Mouse (Mus musculus) heart, adult 11 months (tissue): ENCODE measurements around the gene Ano4.
"Not testable (repeated sequence)": the region's sequence is repeated elsewhere in the genome, so short reads cannot be mapped to it uniquely, and the experiment has no call there.

Source experiments
- DNase-seq: peaks from one replicate; pipeline ENCODE4 v3.0.0; 2022

Ano4 gene

GRCm38 (mm10) chr10:89114381-89114780, 230.2 kb downstream of the Ano4 start:
- DNase-seq, result no peak

GRCm38 (mm10) chr10:89111466-89111865, 233.1 kb downstream of the Ano4 start:
- no peak for DNase-seq

GRCm38 (mm10) chr10:89110917-89111316, 233.6 kb downstream of the Ano4 start:
- DNase-seq, result no peak

- DNase-seq, result no peak
These were observed 241.0 kb downstream of the Ano4 start for GRCm38 (mm10) chr10:89103594-89103993.

- DNase-seq, result no peak
These were observed 242.5 kb downstream of the Ano4 start for GRCm38 (mm10) chr10:89102025-89102424.

GRCm38 (mm10) chr10:89098183-89098582, 246.4 kb downstream of the Ano4 start:
- DNase-seq, result no peak

- DNase-seq, result no peak
These were observed 252.1 kb downstream of the Ano4 start for GRCm38 (mm10) chr10:89092350-89093040.

GRCm38 (mm10) chr10:89077447-89077846, 267.1 kb downstream of the Ano4 start:
- no peak for DNase-seq

GRCm38 (mm10) chr10:89055891-89056290, 288.7 kb downstream of the Ano4 start:
- no peak for DNase-seq

- not testable (repeated sequence) for DNase-seq
These were observed 299.6 kb downstream of the Ano4 start for GRCm38 (mm10) chr10:89044921-89045320.

GRCm38 (mm10) chr10:89044166-89044565, 300.4 kb downstream of the Ano4 start:
- no peak for DNase-seq

- no peak for DNase-seq
These were observed 325.6 kb downstream of the Ano4 start for GRCm38 (mm10) chr10:89018926-89019325.

GRCm38 (mm10) chr10:89008303-89008702, 336.3 kb downstream of the Ano4 start:
- no peak for DNase-seq

- DNase-seq, result no peak
These were observed 340.0 kb downstream of the Ano4 start for GRCm38 (mm10) chr10:89004518-89004917.

GRCm38 (mm10) chr10:88986925-88987324, 357.6 kb downstream of the Ano4 start:
- no peak for DNase-seq

GRCm38 (mm10) chr10:88983444-88983843, 361.1 kb downstream of the Ano4 start:
- DNase-seq, result no peak

- DNase-seq, result no peak
These were observed 365.1 kb downstream of the Ano4 start for GRCm38 (mm10) chr10:88979451-88979850.

- no peak for DNase-seq
These were observed 365.6 kb downstream of the Ano4 start for GRCm38 (mm10) chr10:88978932-88979331.

GRCm38 (mm10) chr10:88970951-88971725, 373.4 kb downstream of the Ano4 start:
- DNase-seq, result peak; percentile 95

- DNase-seq, result no peak
These were observed 376.0 kb downstream of the Ano4 start for GRCm38 (mm10) chr10:88968586-88968985.

- no peak for DNase-seq
These were observed 383.8 kb downstream of the Ano4 start for GRCm38 (mm10) chr10:88960791-88961190.

- no peak for DNase-seq
These were observed 394.3 kb downstream of the Ano4 start for GRCm38 (mm10) chr10:88950297-88950653.

- DNase-seq, result no peak
These were observed 394.8 kb downstream of the Ano4 start for GRCm38 (mm10) chr10:88949649-88950296.
